Mouse (Mus musculus): ENCODE data around the gene Card9. TPM values are rescaled to one million over a fixed set of nuclear protein-coding genes. Genes with fewer than 3 reads are reported as not detected.
A peak's percentile ranks its signal among the peaks of the same experiment; 100 is the strongest.
"Not testable (repeated sequence)": the region's sequence is repeated elsewhere in the genome, so short reads cannot be mapped to it uniquely, and the experiment has no call there.

Card9 gene
- polyA plus RNA-seq, 2 experiments = 2.3 to 6.8 TPM

DNA sequence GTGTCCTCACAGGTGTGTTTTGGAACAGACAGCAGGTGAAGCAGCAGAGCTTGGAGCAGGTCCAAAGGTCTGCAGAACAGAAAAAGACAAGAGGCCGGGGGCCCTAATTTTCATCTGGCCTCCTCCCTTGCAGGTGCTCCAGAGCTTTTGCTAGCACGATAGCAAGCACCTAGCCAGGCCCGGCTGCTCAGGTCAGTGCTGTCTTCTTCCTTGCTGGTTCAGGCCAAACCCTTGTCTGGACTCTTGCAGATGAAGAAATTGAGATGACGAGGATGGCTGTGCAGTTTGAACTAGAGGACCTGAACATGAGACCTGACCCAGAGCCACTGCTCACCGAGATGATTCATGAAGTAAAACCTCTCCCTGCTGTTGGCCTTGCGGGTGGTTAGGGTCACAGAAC is 30.9 kb upstream of the Card9 start:
- TF ChIP-seq EP300 (IDR thresholded peaks at IDR 0.05; ENCODE audit: low read depth) (no peak), CTCF (IDR thresholded peaks at IDR 0.05; ENCODE audit: low read depth) (no peak)
- H3K4me3 ChIP-seq (ENCODE audit: insufficient read depth in 1 of 2, low read depth in 2 of 2, low read length in 2 of 2) = no peak overlapping the region
- H3K4me2 ChIP-seq (ENCODE audit: low read depth) = no peak overlapping the region
- WGBS (ENCODE audit: insufficient replicate concordance) = 80% methylated on average over 6 of the region's 6 CpGs
- H3K27ac ChIP-seq = no peak overlapping the region
- peaks cover 3 to 5% of the 10 kb centered on the region in 2 experiments; a peak in 2 of 4 replicates for H3K4me1 ChIP-seq (replicated peaks; ENCODE audit: control insufficient read depth in 2 of 2, insufficient read depth in 2 of 2, low read length in 1 of 2)
- H3K9ac ChIP-seq (replicated peaks) = no peak overlapping the region
- no peaks in the 10 kb centered on the region for H3K9me3 ChIP-seq (ENCODE audit: control insufficient read depth, low read length)
- peaks cover 67% of the 10 kb centered on the region for H3K36me3 ChIP-seq (replicated peaks; ENCODE audit: control insufficient read depth, insufficient read depth, low read depth)
- DNase-seq (ENCODE audit: low read depth in 3 of 3, low spot score in 3 of 3) (no peak), ATAC-seq (ENCODE audit: insufficient read depth) (no peak)
- no peaks in the 10 kb centered on the region for H3K27me3 ChIP-seq (ENCODE audit: control insufficient read depth, insufficient read depth, low read length)

DNA sequence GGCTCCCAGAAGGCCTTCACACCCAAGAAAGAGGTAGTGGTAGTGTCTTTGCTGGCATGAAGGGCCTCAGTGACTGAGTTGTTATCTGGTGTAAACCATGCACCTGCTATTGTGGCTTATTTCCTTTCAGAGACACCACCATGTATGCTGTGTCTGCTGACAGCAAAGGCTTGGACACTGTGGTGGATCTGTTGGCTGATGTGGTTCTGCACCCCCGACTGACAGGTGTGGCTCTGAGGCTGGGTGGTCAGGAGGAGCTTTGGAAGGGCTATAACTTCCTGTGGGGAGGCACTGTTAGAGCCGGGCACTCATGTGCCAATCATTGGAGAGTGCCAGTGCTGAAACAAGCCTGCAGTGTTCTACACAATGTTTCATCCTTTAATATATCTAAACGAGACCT is 30.2 kb upstream of the Card9 start:
- Histone ChIP-seq H3K27me3 (ENCODE audit: control insufficient read depth, insufficient read depth, low read length) (no peaks in the 10 kb centered on the region), H3K4me1 (replicated peaks; ENCODE audit: control insufficient read depth in 2 of 2, insufficient read depth in 2 of 2, low read length in 1 of 2) (peaks cover 3 to 5% of the 10 kb centered on the region in 2 experiments; a peak in 2 of 4 replicates), H3K27ac (no peak overlapping the region), H3K4me2 (ENCODE audit: low read depth) (peak overlapping the region; percentile 13), H3K4me3 (ENCODE audit: insufficient read depth in 1 of 2, low read depth in 2 of 2, low read length in 2 of 2) (no peak overlapping the region), H3K9me3 (ENCODE audit: control insufficient read depth, low read length) (no peaks in the 10 kb centered on the region), H3K36me3 (replicated peaks; ENCODE audit: control insufficient read depth, insufficient read depth, low read depth) (peaks cover 66% of the 10 kb centered on the region), H3K9ac (replicated peaks) (no peak overlapping the region)
- 55% methylated on average over 3 of the region's 3 CpGs for WGBS (ENCODE audit: insufficient replicate concordance)
- no peak for DNase-seq (ENCODE audit: low read depth in 3 of 3, low spot score in 3 of 3)
- TF ChIP-seq EP300 (IDR thresholded peaks at IDR 0.05; ENCODE audit: low read depth) = no peak
- ATAC-seq (ENCODE audit: insufficient read depth) = no peak

DNA sequence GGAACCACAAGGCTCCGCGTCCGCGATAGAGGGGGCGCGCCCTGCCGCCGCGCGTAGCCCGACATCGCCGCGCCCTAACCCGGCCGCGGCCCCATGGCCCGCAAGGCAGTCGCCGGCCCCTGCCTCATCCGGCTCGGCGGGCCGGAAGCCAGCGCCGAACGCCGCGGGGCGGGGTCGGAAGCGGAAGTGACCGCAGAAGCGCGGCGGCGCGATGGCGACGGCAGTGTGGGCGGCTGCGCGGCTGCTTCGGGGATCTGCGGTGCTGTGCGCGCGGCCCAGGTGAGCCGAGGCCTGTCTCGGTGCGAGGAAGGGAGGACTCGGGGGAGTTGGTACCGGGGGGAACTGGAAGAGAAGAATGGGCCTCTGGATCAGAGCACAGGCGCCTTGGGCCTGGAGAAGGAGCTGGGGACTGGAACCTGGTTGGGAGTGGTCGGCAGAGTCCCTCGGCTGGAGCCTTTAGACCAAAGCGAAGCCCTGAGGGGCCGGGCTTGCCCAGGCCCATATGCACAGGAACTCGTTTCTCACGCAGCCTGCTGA is 28.5 kb upstream of the Card9 start, which contains the start of the genes Entr1 and Pmpca:
Entr1 (minus strand) TSS at position 163 of the 537 bp plus-strand sequence.
Pmpca (plus strand) TSS at position 186 of the 537 bp plus-strand sequence.
- peak; percentile 71 to 76 (median 73) for DNase-seq (ENCODE audit: low read depth in 3 of 3, low spot score in 3 of 3)
- Histone ChIP-seq H3K4me2 (ENCODE audit: low read depth) (peak within 1 kb of the TSS; percentile 74), H3K9me3 (ENCODE audit: control insufficient read depth, low read length) (no peaks in the 10 kb centered on the region), H3K27me3 (ENCODE audit: control insufficient read depth, insufficient read depth, low read length) (no peaks in the 10 kb centered on the region), H3K27ac (peak within 1 kb of the TSS; percentile 26), H3K4me3 (ENCODE audit: insufficient read depth in 1 of 2, low read depth in 2 of 2, low read length in 2 of 2) (peak within 1 kb of the TSS; percentile 87 to 93), H3K4me1 (replicated peaks; ENCODE audit: control insufficient read depth in 2 of 2, insufficient read depth in 2 of 2, low read length in 1 of 2) (peaks cover 3 to 5% of the 10 kb centered on the region in 2 experiments; a peak in 2 of 4 replicates), H3K36me3 (replicated peaks; ENCODE audit: control insufficient read depth, insufficient read depth, low read depth) (peaks cover 64% of the 10 kb centered on the region), H3K9ac (replicated peaks) (peak within 1 kb of the TSS; percentile 89)
- peak; percentile 89 for ATAC-seq (ENCODE audit: insufficient read depth)
- TF ChIP-seq CTCF (IDR thresholded peaks at IDR 0.05; ENCODE audit: low read depth) = no peak
- no peak for TF ChIP-seq EP300 (IDR thresholded peaks at IDR 0.05; ENCODE audit: low read depth)
- 0% methylated on average over 60 of the region's 60 CpGs for WGBS (ENCODE audit: insufficient replicate concordance)

DNA sequence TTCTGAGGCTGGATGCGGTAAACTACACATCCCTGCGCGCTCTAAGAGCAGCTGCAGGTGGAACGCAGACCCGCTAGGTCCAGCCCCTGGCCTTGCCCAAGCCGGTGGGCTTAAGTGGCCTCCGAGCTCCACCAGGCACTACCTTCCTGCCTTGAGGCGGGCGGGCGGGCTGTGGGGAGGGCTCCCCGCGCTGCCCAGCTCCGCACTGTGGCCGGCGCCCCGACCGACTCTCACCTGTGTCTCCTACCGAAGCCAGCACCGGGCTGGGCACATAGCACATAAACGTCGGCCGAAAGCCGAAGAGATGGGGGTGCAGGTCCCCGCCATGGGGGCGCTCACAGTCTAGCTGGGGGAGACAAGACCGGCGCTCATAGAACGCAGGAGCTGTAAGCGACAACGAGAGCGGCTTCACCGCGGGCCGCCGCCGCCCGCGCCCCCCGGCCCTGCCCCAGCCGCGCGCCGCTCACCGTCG is 28.0 kb upstream of the Card9 start:
- Histone ChIP-seq H3K4me3 (ENCODE audit: insufficient read depth in 1 of 2, low read depth in 2 of 2, low read length in 2 of 2) (peak overlapping the region; percentile 87 to 93), H3K9ac (replicated peaks) (peak overlapping the region; percentile 89), H3K36me3 (replicated peaks; ENCODE audit: control insufficient read depth, insufficient read depth, low read depth) (peaks cover 65% of the 10 kb centered on the region), H3K4me1 (replicated peaks; ENCODE audit: control insufficient read depth in 2 of 2, insufficient read depth in 2 of 2, low read length in 1 of 2) (peaks cover 3 to 5% of the 10 kb centered on the region in 2 experiments; a peak in 2 of 4 replicates), H3K9me3 (ENCODE audit: control insufficient read depth, low read length) (no peaks in the 10 kb centered on the region), H3K4me2 (ENCODE audit: low read depth) (peak overlapping the region; percentile 74), H3K27me3 (ENCODE audit: control insufficient read depth, insufficient read depth, low read length) (no peaks in the 10 kb centered on the region), H3K27ac (peak overlapping the region; percentile 26)
- ATAC-seq (ENCODE audit: insufficient read depth) = peak; percentile 62
- no peak for TF ChIP-seq EP300 (IDR thresholded peaks at IDR 0.05; ENCODE audit: low read depth)
- no peak for TF ChIP-seq CTCF (IDR thresholded peaks at IDR 0.05; ENCODE audit: low read depth)
- WGBS (ENCODE audit: insufficient replicate concordance) = under 1% methylated on average over 45 of the region's 45 CpGs
- no peak for DNase-seq (ENCODE audit: low read depth in 3 of 3, low spot score in 3 of 3)

DNA sequence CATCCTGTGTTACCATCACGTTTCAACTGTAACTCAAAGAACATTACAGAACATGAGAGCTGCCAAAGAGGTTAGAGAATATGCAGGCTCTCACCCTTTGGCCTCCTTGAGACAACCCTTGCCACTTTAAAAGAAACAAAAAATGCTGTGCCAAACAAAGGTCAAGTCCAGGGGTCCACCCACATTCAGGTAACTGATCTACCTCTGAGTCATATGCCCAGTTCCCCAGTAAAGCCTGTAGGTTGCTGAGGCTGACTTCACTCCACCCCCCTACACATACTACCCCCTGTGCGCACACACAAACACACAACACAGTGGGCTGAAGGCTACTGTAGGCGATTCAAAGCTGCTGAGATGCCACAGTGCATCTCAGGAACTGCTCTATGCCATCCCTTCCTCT is 27.0 kb upstream of the Card9 start:
- peaks cover 3 to 5% of the 10 kb centered on the region in 2 experiments; a peak in 2 of 4 replicates for H3K4me1 ChIP-seq (replicated peaks; ENCODE audit: control insufficient read depth in 2 of 2, insufficient read depth in 2 of 2, low read length in 1 of 2)
- H3K36me3 ChIP-seq (replicated peaks; ENCODE audit: control insufficient read depth, insufficient read depth, low read depth) = peaks cover 65% of the 10 kb centered on the region
- TF ChIP-seq EP300 (IDR thresholded peaks at IDR 0.05; ENCODE audit: low read depth) (no peak), CTCF (IDR thresholded peaks at IDR 0.05; ENCODE audit: low read depth) (no peak)
- 76% methylated on average over 3 of the region's 3 CpGs for WGBS (ENCODE audit: insufficient replicate concordance)
- DNase-seq (ENCODE audit: low read depth in 3 of 3, low spot score in 3 of 3) (no peak), ATAC-seq (ENCODE audit: insufficient read depth) (no peak)
- no peak overlapping the region for H3K27ac ChIP-seq
- peak overlapping the region in 1 of 2 experiments; percentile 87; a peak in 2 of 4 replicates for H3K4me3 ChIP-seq (ENCODE audit: insufficient read depth in 1 of 2, low read depth in 2 of 2, low read length in 2 of 2)
- H3K9ac ChIP-seq (replicated peaks) = no peak overlapping the region
- H3K9me3 ChIP-seq (ENCODE audit: control insufficient read depth, low read length) = no peaks in the 10 kb centered on the region
- no peaks in the 10 kb centered on the region for H3K27me3 ChIP-seq (ENCODE audit: control insufficient read depth, insufficient read depth, low read length)
- H3K4me2 ChIP-seq (ENCODE audit: low read depth) = peak overlapping the region; percentile 74

DNA sequence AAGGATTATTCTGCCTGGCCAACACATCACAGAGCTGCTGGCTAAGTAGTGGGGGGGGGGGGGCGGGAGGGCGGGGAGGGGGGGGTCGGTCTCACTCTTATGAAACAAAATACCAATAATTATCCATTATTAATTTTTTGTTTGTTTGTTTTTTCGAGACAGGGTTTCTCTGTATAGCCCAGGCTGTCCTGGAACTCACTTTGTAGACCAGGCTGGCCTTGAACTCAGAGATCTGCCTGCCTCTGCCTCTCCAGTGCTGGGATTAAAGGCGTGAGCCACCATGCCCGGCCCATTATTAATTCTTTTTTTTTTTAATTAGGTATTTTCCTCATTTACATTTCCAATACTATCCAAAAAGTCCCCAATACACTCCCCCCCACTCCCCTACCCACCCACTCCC is 20.2 kb upstream of the Card9 start:
- Histone ChIP-seq H3K36me3 (replicated peaks; ENCODE audit: control insufficient read depth, insufficient read depth, low read depth) (peaks cover 48% of the 10 kb centered on the region), H3K4me2 (ENCODE audit: low read depth) (peak overlapping the region; percentile 83), H3K4me3 (ENCODE audit: insufficient read depth in 1 of 2, low read depth in 2 of 2, low read length in 2 of 2) (peak overlapping the region; percentile 68 to 93)
- not testable (repeated sequence) for ATAC-seq (ENCODE audit: insufficient read depth); H3K9ac ChIP-seq (replicated peaks); H3K4me1 ChIP-seq (replicated peaks; ENCODE audit: control insufficient read depth in 2 of 2, insufficient read depth in 2 of 2, low read length in 1 of 2); H3K9me3 ChIP-seq (ENCODE audit: control insufficient read depth, low read length); DNase-seq (ENCODE audit: low read depth in 3 of 3, low spot score in 3 of 3); H3K27me3 ChIP-seq (ENCODE audit: control insufficient read depth, insufficient read depth, low read length); H3K27ac ChIP-seq
- WGBS (ENCODE audit: insufficient replicate concordance) = 13% methylated on average over 6 of the region's 6 CpGs

Data from liver, embryonic 14.5 days (tissue).